Mouse (Mus musculus): Measurements from ENCODE around the gene Nob1. TPM values are rescaled to one million over a fixed set of nuclear protein-coding genes. Genes with fewer than 3 reads are reported as not detected.

The Nob1 gene
- polyA plus RNA-seq, 1 experiment from 2014 or later: 92.9 TPM

DNA sequence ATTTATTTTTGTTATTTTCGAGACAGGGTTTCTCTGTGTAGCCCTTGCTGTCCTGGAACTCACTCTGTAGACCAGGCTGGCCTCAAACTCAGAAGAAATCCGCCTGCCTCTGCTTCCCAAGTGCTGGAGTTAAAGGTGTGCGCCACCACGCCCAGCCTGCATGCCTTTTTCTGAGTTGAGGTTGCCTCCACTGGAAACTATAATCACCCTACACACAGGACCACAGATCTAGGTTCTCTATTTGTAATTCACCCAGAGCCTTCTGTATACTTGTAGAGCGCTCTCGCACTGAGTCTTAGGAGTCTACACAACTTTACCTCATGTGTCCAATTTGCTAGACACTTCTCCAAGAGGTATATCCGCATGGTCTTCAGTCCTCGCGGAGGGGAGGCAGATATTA is 675 bp downstream of the Nob1 start:
- 14% methylated on average over 9 of the region's 9 CpGs for WGBS
- no peaks in the 10 kb centered on the region for H3K27me3 ChIP-seq (replicated peaks; ENCODE audit: control insufficient read depth, insufficient read depth, low read length)
- H3K4me1 ChIP-seq (replicated peaks; ENCODE audit: control insufficient read depth, insufficient read depth, low read length): peaks cover 20% of the 10 kb centered on the region
- peak overlapping the region; percentile 92 for H3K4me3 ChIP-seq (ENCODE audit: low read depth, low read length)
- peak overlapping the region; percentile 97 for H3K9ac ChIP-seq (ENCODE audit: low read depth, low read length)
- peak overlapping the region; percentile 79 for H3K4me2 ChIP-seq
- DNase-seq (ENCODE audit: low spot score): no peak
- H3K27ac ChIP-seq (ENCODE audit: low read depth, low read length): no peak overlapping the region
- H3K9me3 ChIP-seq (ENCODE audit: control insufficient read depth, low read length): no peaks in the 10 kb centered on the region
- ATAC-seq (replicated peaks; ENCODE audit: low FRiP score): peak; percentile 2; the same call in 1 of the 2 replicates
- peaks cover 30% of the 10 kb centered on the region for H3K36me3 ChIP-seq (ENCODE audit: control insufficient read depth, insufficient read depth, low read length)

DNA sequence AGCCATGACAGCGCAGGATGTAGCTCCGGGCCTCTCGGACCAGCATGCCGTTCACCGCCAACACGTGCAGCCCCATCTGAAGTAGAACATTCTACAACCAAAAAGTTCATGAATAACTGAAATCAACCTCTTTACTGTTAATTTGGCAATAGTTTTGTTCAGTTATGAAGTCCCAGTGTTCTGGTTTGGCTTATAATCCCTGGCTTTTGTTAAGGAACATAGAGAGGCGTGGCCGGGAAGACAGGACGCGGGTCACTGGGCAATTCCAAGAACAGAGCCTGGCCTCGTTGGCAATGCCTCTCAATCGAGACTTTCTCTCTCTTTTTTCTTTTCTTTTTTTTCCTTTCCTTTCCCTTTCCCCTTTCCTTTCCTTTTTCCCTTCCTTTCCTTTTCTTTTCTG is 7.8 kb downstream of the Nob1 start:
- Histone ChIP-seq H3K4me3 (ENCODE audit: low read depth, low read length) (no peak overlapping the region), H3K9ac (ENCODE audit: low read depth, low read length) (no peak overlapping the region), H3K27ac (ENCODE audit: low read depth, low read length) (no peak overlapping the region), H3K4me1 (replicated peaks; ENCODE audit: control insufficient read depth, insufficient read depth, low read length) (peaks cover 6% of the 10 kb centered on the region), H3K27me3 (replicated peaks; ENCODE audit: control insufficient read depth, insufficient read depth, low read length) (no peaks in the 10 kb centered on the region), H3K9me3 (ENCODE audit: control insufficient read depth, low read length) (no peaks in the 10 kb centered on the region), H3K36me3 (ENCODE audit: control insufficient read depth, insufficient read depth, low read length) (peaks cover 73% of the 10 kb centered on the region), H3K4me2 (no peak overlapping the region)
- WGBS: 95% methylated on average over 12 of the region's 12 CpGs
- ATAC-seq (replicated peaks; ENCODE audit: low FRiP score) (no peak), DNase-seq (ENCODE audit: low spot score) (no peak)

DNA sequence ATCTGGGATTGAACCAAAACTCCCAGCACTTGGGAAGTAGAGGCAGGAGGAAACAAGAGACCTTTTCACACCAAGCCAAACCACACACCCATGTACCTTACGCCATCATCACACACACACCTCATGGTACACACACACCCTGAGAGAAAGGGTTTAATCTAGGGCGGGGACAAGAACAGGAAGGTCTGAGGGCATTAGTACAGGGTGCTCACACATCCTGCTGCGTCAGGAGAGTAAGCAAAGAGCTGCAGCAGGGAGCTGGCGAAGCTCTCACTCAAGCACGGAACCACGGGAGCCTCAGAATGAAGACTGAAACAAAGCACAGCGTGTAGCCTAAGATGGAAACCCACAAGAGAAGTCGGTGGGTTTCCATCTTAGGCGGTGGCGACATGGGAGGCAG is 11.0 kb downstream of the Nob1 start:
- peaks cover 58% of the 10 kb centered on the region for H3K36me3 ChIP-seq (ENCODE audit: control insufficient read depth, insufficient read depth, low read length)
- no peak overlapping the region for H3K4me2 ChIP-seq

DNA sequence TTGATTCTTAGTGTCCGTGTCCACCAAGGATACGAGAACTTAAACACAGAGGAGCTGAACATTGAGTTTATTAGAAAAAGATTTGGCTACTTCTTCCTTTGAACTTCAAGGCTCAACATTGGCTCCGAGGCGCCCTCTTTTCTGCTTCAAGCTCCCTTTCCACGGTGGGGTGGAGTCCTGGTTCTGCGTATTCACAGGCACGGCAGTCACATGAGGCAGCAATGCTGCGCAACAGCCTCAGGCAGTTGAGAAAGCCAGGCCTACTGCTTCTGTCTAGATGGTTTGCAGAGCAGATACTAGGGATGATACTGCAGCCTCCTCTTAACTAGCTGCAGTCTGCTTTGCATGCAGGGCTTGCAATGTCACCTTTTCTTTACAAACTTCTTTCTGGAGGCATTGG is 12.3 kb downstream of the Nob1 start:
- H3K36me3 ChIP-seq (ENCODE audit: control insufficient read depth, insufficient read depth, low read length): peaks cover 48% of the 10 kb centered on the region
- no peaks in the 10 kb centered on the region for H3K4me1 ChIP-seq (replicated peaks; ENCODE audit: control insufficient read depth, insufficient read depth, low read length)
- ATAC-seq (replicated peaks; ENCODE audit: low FRiP score) (no peak), DNase-seq (ENCODE audit: low spot score) (no peak)
- no peak overlapping the region for H3K27ac ChIP-seq (ENCODE audit: low read depth, low read length)
- H3K4me2 ChIP-seq: no peak overlapping the region
- 94% methylated on average over 8 of the region's 8 CpGs for WGBS
- no peaks in the 10 kb centered on the region for H3K9me3 ChIP-seq (ENCODE audit: control insufficient read depth, low read length)
- H3K9ac ChIP-seq (ENCODE audit: low read depth, low read length): no peak overlapping the region
- no peak overlapping the region for H3K4me3 ChIP-seq (ENCODE audit: low read depth, low read length)
- no peaks in the 10 kb centered on the region for H3K27me3 ChIP-seq (replicated peaks; ENCODE audit: control insufficient read depth, insufficient read depth, low read length)

More for the DNA sequence above, 11.0 kb downstream of the Nob1 start:
- ATAC-seq (replicated peaks; ENCODE audit: low FRiP score) (no peak), DNase-seq (ENCODE audit: low spot score) (no peak)
- Histone ChIP-seq H3K9me3 (ENCODE audit: control insufficient read depth, low read length) (no peaks in the 10 kb centered on the region), H3K27ac (ENCODE audit: low read depth, low read length) (no peak overlapping the region), H3K4me1 (replicated peaks; ENCODE audit: control insufficient read depth, insufficient read depth, low read length) (no peaks in the 10 kb centered on the region), H3K9ac (ENCODE audit: low read depth, low read length) (no peak overlapping the region), H3K4me3 (ENCODE audit: low read depth, low read length) (no peak overlapping the region), H3K27me3 (replicated peaks; ENCODE audit: control insufficient read depth, insufficient read depth, low read length) (no peaks in the 10 kb centered on the region)
- 89% methylated on average over 10 of the region's 10 CpGs for WGBS

DNA sequence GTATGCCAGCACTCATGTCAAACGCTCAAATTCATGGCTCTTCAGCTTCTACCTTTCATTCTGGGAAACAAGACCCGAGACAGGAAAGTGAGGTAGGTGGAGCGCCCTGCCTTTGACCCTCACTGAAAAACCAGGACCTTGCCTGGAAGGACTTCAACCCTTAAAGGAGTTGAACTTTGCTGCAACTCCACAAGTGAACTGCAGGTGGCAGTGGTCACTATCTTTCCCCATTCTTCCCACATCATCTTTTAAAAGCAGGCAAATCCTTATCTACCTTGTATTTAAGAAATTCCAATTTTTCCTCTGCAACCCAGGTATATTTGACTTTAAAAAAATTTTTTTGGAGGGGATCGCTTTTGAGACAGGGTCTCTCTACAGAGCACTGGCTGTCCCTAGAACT is 13.5 kb downstream of the Nob1 start:
- Histone ChIP-seq H3K4me1 (replicated peaks; ENCODE audit: control insufficient read depth, insufficient read depth, low read length) (no peaks in the 10 kb centered on the region), H3K27ac (ENCODE audit: low read depth, low read length) (no peak overlapping the region), H3K27me3 (replicated peaks; ENCODE audit: control insufficient read depth, insufficient read depth, low read length) (no peaks in the 10 kb centered on the region), H3K9me3 (ENCODE audit: control insufficient read depth, low read length) (no peaks in the 10 kb centered on the region), H3K4me3 (ENCODE audit: low read depth, low read length) (no peak overlapping the region), H3K9ac (ENCODE audit: low read depth, low read length) (no peak overlapping the region), H3K36me3 (ENCODE audit: control insufficient read depth, insufficient read depth, low read length) (peaks cover 40% of the 10 kb centered on the region), H3K4me2 (no peak overlapping the region)
- ATAC-seq (replicated peaks; ENCODE audit: low FRiP score) (no peak), DNase-seq (ENCODE audit: low spot score) (no peak)
- 65% methylated on average over 4 of the region's 4 CpGs for WGBS

DNA sequence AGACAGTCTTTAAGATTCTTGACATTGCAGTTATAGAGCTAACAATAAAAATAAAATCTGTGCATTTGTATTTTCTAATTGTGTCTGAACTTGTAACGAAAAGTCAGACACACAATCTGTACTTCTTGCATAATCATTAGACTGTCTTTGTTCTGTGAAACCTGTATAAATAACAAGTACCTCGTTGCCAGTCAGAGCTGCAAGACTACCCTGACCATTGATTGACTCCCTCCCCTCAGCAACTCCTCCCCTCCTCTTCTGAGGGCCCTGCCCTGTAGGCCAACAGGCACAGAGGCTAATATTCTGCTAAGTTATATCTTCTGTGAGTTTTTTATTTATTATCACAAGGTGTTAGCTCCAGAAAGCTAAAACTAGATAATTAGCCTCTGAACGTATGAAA is 18.9 kb downstream of the Nob1 start:
- 60% methylated on average over 3 of the region's 3 CpGs for WGBS
- H3K36me3 ChIP-seq (ENCODE audit: control insufficient read depth, insufficient read depth, low read length): peaks cover 6% of the 10 kb centered on the region
- no peaks in the 10 kb centered on the region for H3K9me3 ChIP-seq (ENCODE audit: control insufficient read depth, low read length)
- peaks cover 20% of the 10 kb centered on the region for H3K4me1 ChIP-seq (replicated peaks; ENCODE audit: control insufficient read depth, insufficient read depth, low read length)
- H3K9ac ChIP-seq (ENCODE audit: low read depth, low read length): no peak overlapping the region
- H3K27ac ChIP-seq (ENCODE audit: low read depth, low read length): no peak overlapping the region
- H3K4me2 ChIP-seq: no peak overlapping the region
- H3K27me3 ChIP-seq (replicated peaks; ENCODE audit: control insufficient read depth, insufficient read depth, low read length): no peaks in the 10 kb centered on the region
- no peak for ATAC-seq (replicated peaks; ENCODE audit: low FRiP score)
- no peak for DNase-seq (ENCODE audit: low spot score)
- H3K4me3 ChIP-seq (ENCODE audit: low read depth, low read length): no peak overlapping the region

DNA sequence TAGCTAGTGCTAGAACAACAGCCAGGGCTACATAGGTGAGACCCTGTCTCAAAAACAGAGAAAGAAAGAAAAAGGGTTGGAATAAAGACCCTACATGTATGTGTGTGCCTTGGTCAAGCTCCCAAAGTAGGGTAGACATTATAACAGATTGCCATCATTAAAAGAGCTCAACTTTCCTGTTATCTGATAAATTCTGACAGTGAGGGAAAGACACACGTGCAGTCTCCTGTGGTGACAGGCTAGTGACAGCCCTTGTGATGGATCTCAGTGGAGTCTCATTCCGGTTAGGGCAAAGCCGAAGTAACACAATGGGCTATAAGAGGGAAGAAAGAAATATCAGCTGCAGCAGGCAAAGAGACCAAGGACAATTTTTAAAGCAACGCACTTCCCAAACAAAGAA is 20.8 kb downstream of the Nob1 start:
- Histone ChIP-seq H3K4me2 (peak overlapping the region; percentile 71), H3K4me1 (replicated peaks; ENCODE audit: control insufficient read depth, insufficient read depth, low read length) (peaks cover 20% of the 10 kb centered on the region), H3K27me3 (replicated peaks; ENCODE audit: control insufficient read depth, insufficient read depth, low read length) (no peaks in the 10 kb centered on the region), H3K4me3 (ENCODE audit: low read depth, low read length) (peak overlapping the region; percentile 38), H3K36me3 (ENCODE audit: control insufficient read depth, insufficient read depth, low read length) (peaks cover 2% of the 10 kb centered on the region; the same call in 1 of the 2 replicates), H3K9ac (ENCODE audit: low read depth, low read length) (peak overlapping the region; percentile 67), H3K9me3 (ENCODE audit: control insufficient read depth, low read length) (no peaks in the 10 kb centered on the region), H3K27ac (ENCODE audit: low read depth, low read length) (peak overlapping the region; percentile 91)
- ATAC-seq (replicated peaks; ENCODE audit: low FRiP score) (no peak), DNase-seq (ENCODE audit: low spot score) (no peak)
- 61% methylated on average over 4 of the region's 4 CpGs for WGBS

DNA sequence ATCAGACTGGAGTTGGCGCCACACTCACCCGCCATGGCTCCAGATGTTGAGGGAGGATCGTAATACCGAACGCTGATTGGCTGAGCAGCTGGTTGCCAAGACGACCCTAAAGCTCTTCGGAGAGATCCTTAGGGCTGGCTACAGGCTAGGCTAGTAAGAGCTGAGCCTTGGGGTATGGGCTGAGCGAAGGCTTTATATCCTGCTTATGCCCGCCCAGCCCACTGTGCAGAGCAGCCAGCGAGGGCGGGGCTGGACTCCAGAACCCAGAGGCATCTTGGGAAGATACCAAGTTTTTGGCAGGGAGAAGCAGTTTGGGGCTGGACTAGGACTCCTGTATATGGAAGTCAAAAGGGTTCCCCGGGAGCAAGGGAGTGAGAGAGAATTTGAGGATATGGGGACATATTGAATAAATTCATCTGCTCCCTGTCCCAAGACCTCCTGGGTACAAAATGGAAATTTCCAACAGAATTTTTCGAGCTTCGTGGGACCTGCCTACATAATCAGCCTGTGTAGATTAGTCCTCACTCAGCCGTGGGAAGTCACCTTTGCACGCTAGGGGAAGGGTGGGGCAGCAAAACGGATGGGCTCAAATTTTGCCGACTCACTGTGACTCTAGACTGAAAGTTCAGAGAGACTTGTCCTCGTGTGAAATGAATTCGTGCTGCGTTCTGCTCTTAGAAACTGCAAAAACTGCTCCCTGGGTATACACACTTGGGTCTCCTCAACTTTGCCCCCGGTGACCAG is 21.6 kb downstream of the Nob1 start, which contains the start of gene Nqo1:
Gene Nqo1, minus strand, starts transcription at position 169 of the 744 bp plus-strand sequence.
- peak; percentile 72 for DNase-seq (ENCODE audit: low spot score)
- H3K27ac ChIP-seq (ENCODE audit: low read depth, low read length): peak within 1 kb of the TSS; percentile 91
- H3K4me1 ChIP-seq (replicated peaks; ENCODE audit: control insufficient read depth, insufficient read depth, low read length): peaks cover 20% of the 10 kb centered on the region
- peak within 1 kb of the TSS; percentile 67 for H3K9ac ChIP-seq (ENCODE audit: low read depth, low read length)
- no peaks in the 10 kb centered on the region for H3K9me3 ChIP-seq (ENCODE audit: control insufficient read depth, low read length)
- WGBS: 11% methylated on average over 22 of the region's 22 CpGs
- no peaks in the 10 kb centered on the region for H3K27me3 ChIP-seq (replicated peaks; ENCODE audit: control insufficient read depth, insufficient read depth, low read length)
- peak; percentile 96 for ATAC-seq (replicated peaks; ENCODE audit: low FRiP score)
- H3K36me3 ChIP-seq (ENCODE audit: control insufficient read depth, insufficient read depth, low read length): no peaks in the 10 kb centered on the region
- peak within 1 kb of the TSS; percentile 38 for H3K4me3 ChIP-seq (ENCODE audit: low read depth, low read length)
- peak within 1 kb of the TSS; percentile 71 for H3K4me2 ChIP-seq

DNA sequence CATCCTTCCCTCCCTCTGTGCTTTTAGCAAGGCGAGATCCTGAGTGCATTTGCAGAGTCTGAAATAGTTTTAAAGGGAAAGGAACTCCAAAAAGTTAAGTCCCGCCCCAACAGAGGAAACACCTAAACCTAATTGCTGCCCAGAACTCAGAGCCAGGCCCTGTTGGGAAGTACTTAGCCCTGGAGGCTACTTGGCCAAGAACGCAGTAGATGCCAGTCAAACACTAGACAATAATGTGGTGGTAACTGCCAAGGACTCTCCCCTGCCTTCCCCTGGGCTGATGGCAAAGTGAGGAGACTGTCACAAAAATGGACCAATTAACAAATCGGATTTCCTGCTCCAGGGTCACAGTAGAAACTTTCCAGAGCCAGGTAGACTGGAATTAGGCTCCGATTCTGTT is 23.0 kb downstream of the Nob1 start:
- Histone ChIP-seq H3K27ac (ENCODE audit: low read depth, low read length) (no peak overlapping the region), H3K4me2 (peak overlapping the region; percentile 71; the same call in 1 of the 2 replicates), H3K4me3 (ENCODE audit: low read depth, low read length) (no peak overlapping the region), H3K27me3 (replicated peaks; ENCODE audit: control insufficient read depth, insufficient read depth, low read length) (no peaks in the 10 kb centered on the region), H3K36me3 (ENCODE audit: control insufficient read depth, insufficient read depth, low read length) (no peaks in the 10 kb centered on the region), H3K4me1 (replicated peaks; ENCODE audit: control insufficient read depth, insufficient read depth, low read length) (peaks cover 20% of the 10 kb centered on the region), H3K9me3 (ENCODE audit: control insufficient read depth, low read length) (no peaks in the 10 kb centered on the region), H3K9ac (ENCODE audit: low read depth, low read length) (no peak overlapping the region; the same call in 1 of the 2 replicates)
- WGBS: 79% methylated on average over 5 of the region's 5 CpGs
- ATAC-seq (replicated peaks; ENCODE audit: low FRiP score): no peak
- DNase-seq (ENCODE audit: low spot score): no peak
